In the genomic region with DNA sequence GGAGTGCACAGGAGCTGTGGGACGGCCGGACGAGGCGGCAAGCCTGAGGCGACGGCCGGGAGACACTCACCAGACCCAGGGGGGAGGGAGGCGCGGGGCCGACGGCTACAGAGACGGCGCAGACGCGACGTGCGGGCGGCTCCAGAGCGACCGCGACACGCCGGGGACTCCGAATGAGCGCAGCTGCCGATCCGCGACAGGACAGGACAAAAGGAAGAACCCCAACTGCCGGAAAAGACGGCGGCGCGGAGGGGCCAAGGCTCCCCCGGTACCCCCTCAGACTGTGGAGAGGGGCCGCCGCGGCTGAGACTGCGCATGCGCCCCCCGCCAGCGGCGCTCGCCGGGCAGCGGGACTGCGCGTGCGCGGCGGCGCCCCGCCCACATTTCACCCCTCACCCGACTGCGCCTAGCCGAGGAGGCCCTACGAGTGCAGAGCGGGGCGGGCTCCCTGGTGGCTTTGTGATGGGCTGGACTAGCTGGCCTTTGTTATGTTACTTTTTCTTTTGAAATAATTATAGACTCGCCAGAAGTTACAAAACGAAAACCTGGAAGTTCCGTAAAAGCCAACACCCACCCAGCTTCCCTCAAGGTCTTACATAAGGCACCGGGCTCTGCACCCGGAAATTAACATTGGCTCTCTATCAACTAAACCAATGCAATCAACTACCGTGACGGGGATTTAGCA, we compare ENCODE assay signal across 8 mouse cellular contexts. TPM values are rescaled to one million over a fixed set of nuclear protein-coding genes. Genes with fewer than 3 reads are reported as not detected.
DNase-seq lines count a peak whose midpoint lies in the region; ATAC-seq and TF ChIP-seq lines count a peak whose summit lies in the region.

A gene (minus strand): TSS at position 355 of the 685 bp plus-strand sequence.

- WGBS in hindbrain, embryonic 13.5 days, result under 1% methylated on average over 63 of the region's 65 CpGs

- peak; percentile 65 for ATAC-seq in Patski
- peak; percentile 92 for ATAC-seq in hindbrain, embryonic 13.5 days (ENCODE audit: low FRiP score)

- no peaks in the 10 kb centered on the region for H3K36me3 ChIP-seq in hindbrain, embryonic 13.5 days

- peak within 1 kb of the TSS; percentile 82 for H3K4me2 ChIP-seq in hindbrain, embryonic 13.5 days

- H3K27ac ChIP-seq in hindbrain, embryonic 13.5 days, result peak within 1 kb of the TSS; percentile 96

- CTCF ChIA-PET in Patski (lab: Charles Lee), result interaction anchor here (1.1 to 1.7 kb wide), 2 partner anchors 21 to 22 kb away, joined by 3 to 9 read pairs; no protein-coding TSS in a partner anchor

- in situ Hi-C loops in Patski (cut with MboI; ENCODE audit: low pct_unique_long_range_greater_than_20kb), result no loop called here

- POLR2A ChIA-PET in Patski (lab: Charles Lee), result interaction anchor here (0.8 to 1.6 kb wide), 6 partner anchors 9 to 87 kb away, joined by 3 to 7 read pairs (median 4); no protein-coding TSS in a partner anchor

- no peaks in the 10 kb centered on the region for H3K27me3 ChIP-seq in Patski
- no peaks in the 10 kb centered on the region for H3K27me3 ChIP-seq in hindbrain, embryonic 13.5 days

- DNase-seq in Patski (ENCODE audit: low read depth, low spot score), result no peak
- peak; percentile 91 to 97 for DNase-seq in cerebellum, postnatal 14 days
- DNase-seq in frontal cortex, postnatal 14 days (ENCODE audit: low spot score in 2 of 2), result peak; percentile 79 to 86
- DNase-seq in layer of hippocampus, postnatal 36 days, result peak; percentile 90 to 94
- DNase-seq in lung, postnatal 36 days, result peak; percentile 94
- DNase-seq in retina, postnatal 1 day, result peak; percentile 90
- DNase-seq in urinary bladder, adult 18-20 months (ENCODE audit: low spot score in 2 of 2), result peak; percentile 88 to 92

- TF ChIP-seq CTCF in Patski (IDR thresholded peaks at IDR 0.05), result no peak

- H3K9me3 ChIP-seq in hindbrain, embryonic 13.5 days, result no peaks in the 10 kb centered on the region

- peaks cover 33% of the 10 kb centered on the region for H3K4me1 ChIP-seq in hindbrain, embryonic 13.5 days (replicated peaks)

- H3K4me3 ChIP-seq in hindbrain, embryonic 13.5 days, result peak within 1 kb of the TSS; percentile 75

- peak within 1 kb of the TSS; percentile 97 for H3K9ac ChIP-seq in hindbrain, embryonic 13.5 days

RNA-seq across cellular contexts. Expression of the gene that starts here (rescaled TPM):
- polyA plus RNA-seq in Patski (2021), result 94.5 TPM
- 111 and 122 TPM in 2 replicates for polyA plus RNA-seq in hindbrain, embryonic 13.5 days (2015; fragmentation: Nextera tagmentation; extraction: Ambion mirVana)
- 10 to 100 TPM; 51.7 to 55.6 TPM for total RNA-seq in layer of hippocampus, postnatal 36 days (2021)
